In genomic region chrX:94367248-94367647, GRCm38 (mm10) we compare ENCODE assay signal across 8 mouse cellular contexts. TPM values are rescaled to one million over a fixed set of nuclear protein-coding genes. Genes with fewer than 3 reads are reported as not detected.
A peak's percentile ranks its signal among the peaks of the same experiment; 100 is the strongest.
DNase-seq lines count a peak whose midpoint lies in the region; ATAC-seq and TF ChIP-seq lines count a peak whose summit lies in the region.

No protein-coding gene starts in this region.

- no peaks in the 10 kb centered on the region for H3K9me3 ChIP-seq in forebrain, embryonic 15.5 days
- no peaks in the 10 kb centered on the region for H3K9me3 ChIP-seq in kidney, postnatal 0 days (replicated peaks; ENCODE audit: low read length)
- peaks cover 4% of the 10 kb centered on the region; the same call in 1 of the 2 replicates for H3K9me3 ChIP-seq in midbrain, embryonic 10.5 days (replicated peaks)

- no peak for TF ChIP-seq CTCF in left cerebral cortex, adult 2 months (IDR thresholded peaks at IDR 0.05)
- TF ChIP-seq CTCF in kidney, postnatal 0 days (IDR thresholded peaks at IDR 0.05; ENCODE audit: low read depth) = no peak

- DNase-seq in left cerebral cortex, adult 2 months (ENCODE audit: extremely low spot score in 1 of 2, low spot score in 2 of 2) = peak in 1 of 2 experiments; percentile 12
- DNase-seq in left cerebral cortex, adult 9 months (ENCODE audit: low spot score in 2 of 2) = no peak
- no peak for DNase-seq in kidney, postnatal 0 days (ENCODE audit: low spot score)
- DNase-seq in midbrain, embryonic 10.5 days (ENCODE audit: low spot score) = no peak
- no peak for DNase-seq in frontal cortex, postnatal 36 days (ENCODE audit: low spot score in 2 of 2)
- no peak for DNase-seq in layer of hippocampus, postnatal 14 days (ENCODE audit: low spot score in 2 of 2)

- intact Hi-C loops in left cerebral cortex, adult 2 months (cut with DNase I) = loop anchor here (5.0 kb wide), 1 partner anchor 175 kb away; the partner anchor contains the start of gene Maged1

- peak overlapping the region; percentile 69 for H3K4me3 ChIP-seq in left cerebral cortex, adult 2 months
- H3K4me3 ChIP-seq in forebrain, embryonic 15.5 days = peak overlapping the region; percentile 63
- H3K4me3 ChIP-seq in kidney, postnatal 0 days (replicated peaks; ENCODE audit: low read depth, low read length) = peak overlapping the region; percentile 60
- peak overlapping the region; percentile 68 for H3K4me3 ChIP-seq in midbrain, embryonic 10.5 days

- peaks cover 10% of the 10 kb centered on the region for H3K4me1 ChIP-seq in forebrain, embryonic 15.5 days
- no peaks in the 10 kb centered on the region for H3K4me1 ChIP-seq in kidney, postnatal 0 days (replicated peaks; ENCODE audit: insufficient read depth, low read length)
- H3K4me1 ChIP-seq in midbrain, embryonic 10.5 days = 0 out of 2 replicates have a peak, but pooled peaks cover 6% of the 10 kb centered on the region

- H3K27ac ChIP-seq in left cerebral cortex, adult 2 months = peak overlapping the region; percentile 86
- H3K27ac ChIP-seq in forebrain, embryonic 15.5 days (replicated peaks) = peak overlapping the region; percentile 66; the same call in 1 of the 2 replicates
- H3K27ac ChIP-seq in kidney, postnatal 0 days = peak overlapping the region; percentile 68; the same call in 1 of the 2 replicates
- peak overlapping the region; percentile 83 for H3K27ac ChIP-seq in midbrain, embryonic 10.5 days (replicated peaks)

- WGBS in forebrain, embryonic 15.5 days = 26% methylated on average over 17 of the region's 17 CpGs
- WGBS in kidney, postnatal 0 days = 33% methylated on average over 17 of the region's 17 CpGs
- WGBS in midbrain, embryonic 10.5 days = 27% methylated on average over 15 of the region's 17 CpGs

- ATAC-seq in activated CD4-positive, CD25-positive, alpha-beta regulatory T cell, adult 4 months = peak; percentile 5
- ATAC-seq in forebrain, embryonic 15.5 days (replicated peaks) = no peak; the same call in none of the 2 replicates
- peak; percentile 33 for ATAC-seq in kidney, postnatal 0 days (replicated peaks; ENCODE audit: low FRiP score, low read depth)

- peak overlapping the region; percentile 39 for H3K4me2 ChIP-seq in forebrain, embryonic 15.5 days (replicated peaks)
- peak overlapping the region; percentile 48 for H3K4me2 ChIP-seq in kidney, postnatal 0 days (ENCODE audit: low read length)

- no peaks in the 10 kb centered on the region for H3K36me3 ChIP-seq in forebrain, embryonic 15.5 days
- H3K36me3 ChIP-seq in kidney, postnatal 0 days (ENCODE audit: insufficient read depth, low read length) = no peaks in the 10 kb centered on the region
- no peaks in the 10 kb centered on the region for H3K36me3 ChIP-seq in midbrain, embryonic 10.5 days

- peaks cover 25% of the 10 kb centered on the region for H3K27me3 ChIP-seq in forebrain, embryonic 15.5 days
- H3K27me3 ChIP-seq in kidney, postnatal 0 days (ENCODE audit: insufficient read depth, low read length) = 0 out of 2 replicates have a peak, but pooled peaks cover 5% of the 10 kb centered on the region
- peaks cover 97% of the 10 kb centered on the region for H3K27me3 ChIP-seq in midbrain, embryonic 10.5 days (ENCODE audit: low read depth, poor library complexity, severe bottlenecking)

- H3K9ac ChIP-seq in forebrain, embryonic 15.5 days (replicated peaks) = peak overlapping the region; percentile 63
- H3K9ac ChIP-seq in kidney, postnatal 0 days (ENCODE audit: low read depth, low read length) = peak overlapping the region; percentile 64

RNA-seq across cellular contexts. Expression of gene Apoo, which starts 0.3 kb away (rescaled TPM):
- total RNA-seq in left cerebral cortex, adult 2 months (2021) = 10 to 100 TPM; 56.6 to 74.0 TPM
- polyA plus RNA-seq in activated CD4-positive, CD25-positive, alpha-beta regulatory T cell, adult 4 months (2017; shearing (Covaris generic)) = 10 to 100 TPM; 18.5 to 22.4 TPM
- 115 and 121 TPM in 2 replicates for polyA plus RNA-seq in forebrain, embryonic 15.5 days (2015; fragmentation: Nextera tagmentation; extraction: Ambion mirVana)
- 170 and 171 TPM in 2 replicates for polyA plus RNA-seq in kidney, postnatal 0 days (2015; fragmentation: Nextera tagmentation; extraction: Ambion mirVana)
- 109 and 112 TPM in 2 replicates for polyA plus RNA-seq in midbrain, embryonic 10.5 days (2016; fragmentation: Nextera tagmentation; extraction: Ambion mirVana)
- total RNA-seq in layer of hippocampus, postnatal 14 days (2021) = 10 to 100 TPM; 64.5 to 81.3 TPM

RNA-seq across cellular contexts. Expression of gene Fam90a1b, which starts 0.7 kb away (rescaled TPM):
- not detected for total RNA-seq in left cerebral cortex, adult 2 months (2021)
- polyA plus RNA-seq in activated CD4-positive, CD25-positive, alpha-beta regulatory T cell, adult 4 months (2017; shearing (Covaris generic)) = not detected
- polyA plus RNA-seq in forebrain, embryonic 15.5 days (2015; fragmentation: Nextera tagmentation; extraction: Ambion mirVana) = 0.14 TPM in 1 of 2 replicates, not detected in the other
- 0.09 TPM in 1 of 2 replicates, not detected in the other for polyA plus RNA-seq in kidney, postnatal 0 days (2015; fragmentation: Nextera tagmentation; extraction: Ambion mirVana)
- polyA plus RNA-seq in midbrain, embryonic 10.5 days (2016; fragmentation: Nextera tagmentation; extraction: Ambion mirVana) = 0.12 and 0.20 TPM in 2 replicates
- total RNA-seq in layer of hippocampus, postnatal 14 days (2021) = under 1 TPM in 1 of 2 experiments, not detected in 1; 0.12 TPM
